Mouse (Mus musculus) cerebellum, adult 2 months (tissue): ENCODE measurements around the gene Alx3.

ENCODE experiments used
- CTCF ChIP-seq: fragments of 200-500 bp; IDR thresholded peaks from 2 replicates; pipeline ENCODE4 v1.5.1; 2011; ENCODE audit warnings: low read depth, mild to moderate bottlenecking, control low read depth, low read length, moderate library complexity, borderline replicate concordance; ENCODE audit not compliant: insufficient read depth
- POLR2A ChIP-seq: fragments of 200-500 bp; IDR thresholded peaks from 2 replicates; pipeline ENCODE4 v1.6.1; 2011; ENCODE audit warnings: low read length, control low read depth, borderline replicate concordance; ENCODE audit not compliant: insufficient read depth

DNA sequence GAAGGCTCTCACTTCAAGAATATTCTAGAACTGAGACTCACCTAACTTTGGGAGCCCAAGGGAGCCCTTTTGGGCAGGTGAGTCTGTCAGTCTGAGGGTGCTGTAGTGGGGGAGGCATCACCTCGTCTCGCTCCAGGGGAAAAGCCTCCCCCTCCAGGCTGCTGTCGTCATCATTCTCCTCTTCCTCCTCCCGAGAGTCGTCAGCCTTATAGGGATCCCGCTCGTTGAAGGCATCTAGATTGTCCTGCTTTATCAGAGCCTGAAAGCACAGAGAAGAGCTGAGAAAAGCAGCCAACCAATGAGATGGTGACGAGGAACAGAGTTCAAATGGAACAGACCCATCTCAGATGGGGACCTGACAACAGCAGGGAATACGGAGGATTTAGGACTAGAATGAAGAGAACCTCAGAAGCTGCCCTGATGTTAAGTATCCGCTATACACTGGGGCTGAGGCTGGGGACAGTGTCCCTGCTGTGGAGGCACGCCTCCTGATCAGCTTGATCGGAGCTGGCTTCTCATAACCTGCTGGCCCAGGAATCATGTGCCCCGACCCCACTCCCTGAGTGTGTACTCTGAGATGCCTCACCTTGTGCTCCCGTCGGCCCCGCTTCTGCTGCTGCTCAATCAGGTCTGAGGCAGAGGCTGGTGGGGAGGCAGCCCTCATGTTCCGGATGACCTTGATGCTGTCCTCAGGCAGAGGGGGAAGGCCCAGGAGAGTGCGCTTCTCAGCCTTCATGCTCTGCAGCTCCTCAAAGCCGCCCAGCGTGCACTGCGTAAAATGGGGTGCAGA, 26.6 kb downstream of the Alx3 start:
- TF ChIP-seq CTCF (no peak), POLR2A (no peak)
